Mouse (Mus musculus): ENCODE data around the gene Gm7358.
"Not testable (repeated sequence)": the region's sequence is repeated elsewhere in the genome, so short reads cannot be mapped to it uniquely, and the experiment has no call there.

The Gm7358 gene

DNA sequence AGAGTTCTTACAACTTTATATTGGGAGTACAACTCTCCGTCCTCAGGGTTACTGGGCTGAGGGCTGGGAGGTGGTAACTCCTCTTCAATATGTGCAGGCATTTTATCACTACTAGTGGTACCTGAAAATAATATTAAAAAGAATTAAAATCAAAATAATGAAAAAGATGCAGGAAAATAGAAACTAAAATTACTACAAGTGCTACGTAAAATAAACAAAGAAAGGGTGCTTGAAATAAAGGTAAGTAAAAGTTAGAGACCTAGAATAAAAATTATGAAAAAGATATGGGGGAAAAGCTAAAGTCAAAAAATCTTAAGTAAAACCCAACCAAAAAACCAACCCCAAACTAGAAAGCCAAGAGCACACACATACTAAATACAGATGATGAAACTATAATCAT lies at the start of gene Gm7358:
Gm7358 (minus strand) TSS at position 101 of the 400 bp plus-strand sequence.
- DNase-seq: not testable (repeated sequence)

DNA sequence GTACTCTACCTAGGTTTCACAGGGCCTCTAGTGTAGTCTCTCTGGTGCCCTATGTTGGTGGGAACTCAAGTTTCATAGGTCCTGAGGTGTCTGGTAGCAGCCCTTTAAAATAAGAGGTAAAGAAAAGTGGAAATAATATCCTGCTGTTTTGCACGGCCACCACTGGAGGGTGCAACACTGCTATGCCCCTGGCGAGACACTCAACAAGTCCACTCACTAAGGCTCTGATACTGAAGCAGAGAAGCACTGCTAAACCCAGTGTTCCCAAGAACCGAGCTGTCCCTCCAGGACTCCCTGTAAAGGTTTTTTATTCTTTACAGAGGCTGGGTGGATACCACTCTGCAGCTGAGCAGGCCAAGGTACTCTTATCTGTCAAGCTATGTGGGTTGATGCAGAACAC lies 43.7 kb upstream of the Gm7358 start:
- not testable (repeated sequence) for DNase-seq

DNA sequence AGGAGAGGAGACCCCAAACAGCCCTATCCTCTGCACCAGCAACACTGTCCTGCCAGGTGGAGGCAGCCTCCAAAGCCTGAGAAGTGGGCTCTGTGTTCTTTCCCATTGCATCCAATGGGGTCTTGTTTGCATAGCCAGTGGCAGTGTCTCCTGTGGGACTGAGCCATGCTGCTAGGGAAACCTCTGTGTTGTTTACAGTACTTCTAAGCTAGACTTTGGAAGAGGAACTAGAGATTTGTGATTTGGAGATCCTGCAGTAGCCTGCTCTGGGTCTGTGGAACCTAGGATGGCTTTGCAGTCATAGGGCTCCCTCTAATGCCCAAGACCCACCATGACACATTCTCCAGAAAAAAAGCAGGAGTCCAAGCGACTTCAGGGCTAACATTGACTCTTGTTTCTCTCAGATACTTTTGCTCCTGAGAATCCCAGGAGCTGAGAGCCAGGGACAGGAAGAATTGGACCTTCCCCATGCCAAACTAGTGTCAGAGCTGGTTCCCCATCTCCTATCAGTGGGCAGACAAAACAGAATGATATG lies 42.2 kb upstream of the Gm7358 start:
- peak; percentile 16 for DNase-seq

GRCm38 (mm10) chr17:14099886-14100285 lies 40.6 kb upstream of the Gm7358 start:
- not testable (repeated sequence) for DNase-seq

DNA sequence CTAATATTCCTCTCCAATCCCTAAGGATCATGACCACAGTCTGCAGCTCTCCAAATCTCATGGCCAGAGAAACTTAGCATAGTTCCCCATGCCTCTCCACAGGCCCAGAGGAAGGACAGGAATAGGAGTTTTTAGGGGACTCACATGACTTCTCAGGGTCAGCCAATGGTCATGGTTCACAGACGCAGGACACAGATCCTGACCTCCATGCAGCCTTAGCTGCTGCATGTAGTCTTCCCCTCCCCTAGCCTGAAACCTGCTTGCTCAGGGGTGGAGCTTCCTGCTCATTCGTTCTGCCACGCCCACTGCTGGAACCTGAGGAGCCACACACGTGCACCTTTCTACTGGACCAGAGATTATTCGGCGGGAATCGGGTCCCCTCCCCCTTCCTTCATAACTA lies 34.8 kb upstream of the Gm7358 start:
- DNase-seq: peak; percentile 28

GRCm38 (mm10) chr17:14086629-14087028 lies 27.3 kb upstream of the Gm7358 start:
- DNase-seq: not testable (repeated sequence)

DNA sequence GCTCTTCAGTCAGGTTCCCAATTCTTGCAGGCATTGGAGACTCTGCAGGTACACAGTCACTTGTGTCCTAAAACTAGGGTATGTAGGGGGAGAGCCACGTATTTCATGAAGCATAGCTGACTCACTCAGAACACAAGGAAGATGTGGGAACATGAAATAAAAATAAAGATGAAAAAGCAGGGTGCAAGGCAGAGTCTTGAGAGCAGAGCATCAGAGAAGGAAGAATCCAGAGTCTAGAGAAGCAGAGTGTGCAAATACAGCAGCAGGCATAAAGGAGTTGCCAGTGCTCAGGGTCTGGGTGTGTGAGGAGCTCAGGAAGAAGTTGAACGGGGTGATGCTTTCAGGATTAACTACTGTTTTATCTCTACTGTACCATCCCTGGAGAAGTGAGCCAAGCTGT lies 17.5 kb downstream of the Gm7358 start:
- not testable (repeated sequence) for DNase-seq

DNA sequence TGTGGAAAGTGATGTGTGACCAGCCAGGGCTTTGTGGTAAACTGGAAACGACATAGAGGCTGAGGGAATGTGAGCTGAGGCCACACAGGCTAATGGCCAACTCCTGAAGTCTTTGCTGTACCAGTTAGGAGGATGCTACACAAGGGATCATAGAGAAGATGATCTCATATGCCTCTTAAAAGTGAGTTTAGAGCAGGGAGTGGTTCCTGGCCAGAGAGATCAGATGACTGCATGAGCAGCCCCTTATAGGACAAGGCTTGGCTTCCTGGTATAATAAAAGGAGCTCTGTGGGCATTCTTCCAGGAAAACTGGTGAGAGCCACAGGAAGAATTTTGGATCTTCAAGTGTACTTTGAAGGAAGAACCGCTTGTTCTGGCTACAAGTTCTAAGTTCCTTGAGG lies 22.3 kb downstream of the Gm7358 start:
- not testable (repeated sequence) for DNase-seq

- peak; percentile 9 for DNase-seq
Measured at GRCm38 (mm10) chr17:14036113-14036512, 23.2 kb downstream of the Gm7358 start.
